Comparison of ENCODE assay signal across 14 mouse cellular contexts in genomic region chr12:72366104-72366437, GRCm38 (mm10). TPM values are rescaled to one million over a fixed set of nuclear protein-coding genes. Genes with fewer than 3 reads are reported as not detected.
DNase-seq lines count a peak whose midpoint lies in the region; ATAC-seq and TF ChIP-seq lines count a peak whose summit lies in the region.
"Had no signal": no experiment of that assay in that cellular context is flagged by ENCODE, and none has a peak within 500 bp of the region (broad histone marks: within the 10 kb centered on the region; RNA-seq: fewer than 3 reads in every experiment).

No protein-coding gene starts in this region.

- no peak overlapping the region for H3K4me2 ChIP-seq in neural tube, embryonic 11.5 days (ENCODE audit: low read depth)
- no peak overlapping the region for H3K4me2 ChIP-seq in forebrain, embryonic 16.5 days (ENCODE audit: low read length)
- H3K4me2 ChIP-seq in midbrain, embryonic 12.5 days (replicated peaks): no peak overlapping the region
- H3K4me2 ChIP-seq in intestine, postnatal 0 days (replicated peaks; ENCODE audit: low read depth): no peak overlapping the region
- H3K4me2 ChIP-seq: limb, embryonic 13.5 days had no signal

- H3K9me3 ChIP-seq in neural tube, embryonic 11.5 days (ENCODE audit: control insufficient read depth, low read length): no peaks in the 10 kb centered on the region
- H3K9me3 ChIP-seq in forebrain, embryonic 16.5 days (ENCODE audit: control insufficient read depth, low read length): no peaks in the 10 kb centered on the region
- H3K9me3 ChIP-seq in midbrain, embryonic 12.5 days: no peaks in the 10 kb centered on the region
- H3K9me3 ChIP-seq in intestine, postnatal 0 days (ENCODE audit: control insufficient read depth): no peaks in the 10 kb centered on the region
- H3K9me3 ChIP-seq: heart, embryonic 10.5 days; limb, embryonic 13.5 days had no signal

- H3K9ac ChIP-seq in neural tube, embryonic 11.5 days (ENCODE audit: low read length): no peak overlapping the region
- no peak overlapping the region for H3K9ac ChIP-seq in forebrain, embryonic 16.5 days (replicated peaks; ENCODE audit: low read depth, low read length)
- H3K9ac ChIP-seq in midbrain, embryonic 12.5 days (replicated peaks): no peak overlapping the region
- no peak overlapping the region for H3K9ac ChIP-seq in intestine, postnatal 0 days (ENCODE audit: low read depth, low read length)
- H3K9ac ChIP-seq: limb, embryonic 13.5 days had no signal

- H3K4me3 ChIP-seq in neural tube, embryonic 11.5 days (ENCODE audit: low read depth, low read length): no peak overlapping the region
- no peak overlapping the region for H3K4me3 ChIP-seq in forebrain, embryonic 16.5 days (replicated peaks; ENCODE audit: low read length)
- H3K4me3 ChIP-seq in midbrain, embryonic 12.5 days: no peak overlapping the region
- no peak overlapping the region for H3K4me3 ChIP-seq in intestine, postnatal 0 days (ENCODE audit: low read depth, low read length)
- H3K4me3 ChIP-seq: heart, embryonic 10.5 days; limb, embryonic 13.5 days had no signal

- no peaks in the 10 kb centered on the region for H3K27me3 ChIP-seq in neural tube, embryonic 11.5 days (ENCODE audit: control insufficient read depth, insufficient read depth, low read length)
- no peaks in the 10 kb centered on the region for H3K27me3 ChIP-seq in forebrain, embryonic 16.5 days (replicated peaks; ENCODE audit: control insufficient read depth, insufficient read depth, low read length)
- H3K27me3 ChIP-seq in midbrain, embryonic 12.5 days: no peaks in the 10 kb centered on the region
- H3K27me3 ChIP-seq in intestine, postnatal 0 days (replicated peaks; ENCODE audit: control insufficient read depth, insufficient read depth, low read length): no peaks in the 10 kb centered on the region
- H3K27me3 ChIP-seq: limb, embryonic 13.5 days had no signal

- no peak for DNase-seq in neural tube, embryonic 11.5 days (ENCODE audit: low spot score)
- DNase-seq in neural tube, embryonic 10.5 days (ENCODE audit: extremely low spot score, low spot score): no peak
- DNase-seq in adrenal gland, postnatal 14 days: no peak
- DNase-seq in thymus, postnatal 25 days: no peak
- DNase-seq: cerebellum, adult 9-11 months; kidney, postnatal 14 days; lung, adult 2 months; right cerebral cortex, adult 18-20 months; thymus, adult 2 months had no signal

- no peak for TF ChIP-seq CTCF in intestine, postnatal 0 days (IDR thresholded peaks at IDR 0.05; ENCODE audit: low read depth)

- no CpG with 5 or more reads among the region's 2 CpGs for WGBS in neural tube, embryonic 11.5 days
- WGBS in forebrain, embryonic 16.5 days: no CpG with 5 or more reads among the region's 2 CpGs
- WGBS in midbrain, embryonic 12.5 days: 60% methylated on average over 1 of the region's 2 CpGs
- WGBS in intestine, postnatal 0 days: no CpG with 5 or more reads among the region's 2 CpGs

- H3K4me1 ChIP-seq in neural tube, embryonic 11.5 days (ENCODE audit: control insufficient read depth, insufficient read depth, low read length): peaks cover 5% of the 10 kb centered on the region
- H3K4me1 ChIP-seq in forebrain, embryonic 16.5 days (replicated peaks; ENCODE audit: control insufficient read depth, insufficient read depth, low read length): peaks cover 14% of the 10 kb centered on the region
- peaks cover 26% of the 10 kb centered on the region for H3K4me1 ChIP-seq in midbrain, embryonic 12.5 days
- H3K4me1 ChIP-seq in intestine, postnatal 0 days (replicated peaks; ENCODE audit: control insufficient read depth, insufficient read depth, low read length): no peaks in the 10 kb centered on the region; the same call in 1 of the 2 replicates
- H3K4me1 ChIP-seq: limb, embryonic 13.5 days had no signal

- peak; percentile 75 for ATAC-seq in neural tube, embryonic 11.5 days (ENCODE audit: insufficient read depth, low FRiP score, low TSS enrichment)
- peak; percentile 49 for ATAC-seq in forebrain, embryonic 16.5 days
- peak; percentile 48 for ATAC-seq in midbrain, embryonic 12.5 days (ENCODE audit: low FRiP score, low read depth)
- no peak for ATAC-seq in intestine, postnatal 0 days

- no peaks in the 10 kb centered on the region for H3K36me3 ChIP-seq in neural tube, embryonic 11.5 days (ENCODE audit: control insufficient read depth, insufficient read depth, low read length)
- H3K36me3 ChIP-seq in forebrain, embryonic 16.5 days (ENCODE audit: control insufficient read depth, insufficient read depth): no peaks in the 10 kb centered on the region
- no peaks in the 10 kb centered on the region for H3K36me3 ChIP-seq in midbrain, embryonic 12.5 days
- no peaks in the 10 kb centered on the region for H3K36me3 ChIP-seq in intestine, postnatal 0 days (ENCODE audit: control insufficient read depth, insufficient read depth)
- H3K36me3 ChIP-seq: heart, embryonic 10.5 days; limb, embryonic 13.5 days had no signal

- peak overlapping the region; percentile 47 for H3K27ac ChIP-seq in neural tube, embryonic 11.5 days (ENCODE audit: low read depth, low read length)
- no peak overlapping the region for H3K27ac ChIP-seq in forebrain, embryonic 16.5 days (ENCODE audit: low read length)
- peak overlapping the region; percentile 69 for H3K27ac ChIP-seq in midbrain, embryonic 12.5 days (replicated peaks)
- H3K27ac ChIP-seq in intestine, postnatal 0 days (ENCODE audit: low read depth, low read length): no peak overlapping the region
- H3K27ac ChIP-seq: heart, embryonic 10.5 days; limb, embryonic 13.5 days had no signal

RNA-seq across cellular contexts. Expression of gene Rtn1, which starts 42.8 kb away (rescaled TPM):
- polyA plus RNA-seq in neural tube, embryonic 11.5 days (2014; fragmentation: Nextera tagmentation; extraction: Ambion mirVana): 446 and 504 TPM in 2 replicates
- 2,125 and 2,513 TPM in 2 replicates for polyA plus RNA-seq in forebrain, embryonic 16.5 days (2015; fragmentation: Nextera tagmentation; extraction: Ambion mirVana)
- polyA plus RNA-seq in midbrain, embryonic 12.5 days (2016; fragmentation: Nextera tagmentation; extraction: Ambion mirVana): 659 and 730 TPM in 2 replicates
- polyA plus RNA-seq in intestine, postnatal 0 days (2015; fragmentation: Nextera tagmentation; extraction: Ambion mirVana): 55.0 and 57.3 TPM in 2 replicates
- total RNA-seq in adrenal gland, postnatal 14 days (2021): 19.1 and 37.3 TPM in 2 replicates

Comparison
In these comparisons a context has a peak if more than half of its experiments do, and no peak if none do; other contexts are left out.
1. H3K27ac ChIP-seq: peak in neural tube, embryonic 11.5 days (single experiment) and midbrain, embryonic 12.5 days (single experiment); none in forebrain, embryonic 16.5 days (single experiment) and intestine, postnatal 0 days (single experiment).